Mouse (Mus musculus): ENCODE measurements around the gene Clasp2. TPM values are rescaled to one million over a fixed set of nuclear protein-coding genes. Genes with fewer than 3 reads are reported as not detected.
A peak's percentile ranks its signal among the peaks of the same experiment; 100 is the strongest.
"Not testable (repeated sequence)": the region's sequence is repeated elsewhere in the genome, so short reads cannot be mapped to it uniquely, and the experiment has no call there.

The Clasp2 gene
- polyA plus RNA-seq, 1 experiment from 2014 or later: 26.9 TPM

DNA sequence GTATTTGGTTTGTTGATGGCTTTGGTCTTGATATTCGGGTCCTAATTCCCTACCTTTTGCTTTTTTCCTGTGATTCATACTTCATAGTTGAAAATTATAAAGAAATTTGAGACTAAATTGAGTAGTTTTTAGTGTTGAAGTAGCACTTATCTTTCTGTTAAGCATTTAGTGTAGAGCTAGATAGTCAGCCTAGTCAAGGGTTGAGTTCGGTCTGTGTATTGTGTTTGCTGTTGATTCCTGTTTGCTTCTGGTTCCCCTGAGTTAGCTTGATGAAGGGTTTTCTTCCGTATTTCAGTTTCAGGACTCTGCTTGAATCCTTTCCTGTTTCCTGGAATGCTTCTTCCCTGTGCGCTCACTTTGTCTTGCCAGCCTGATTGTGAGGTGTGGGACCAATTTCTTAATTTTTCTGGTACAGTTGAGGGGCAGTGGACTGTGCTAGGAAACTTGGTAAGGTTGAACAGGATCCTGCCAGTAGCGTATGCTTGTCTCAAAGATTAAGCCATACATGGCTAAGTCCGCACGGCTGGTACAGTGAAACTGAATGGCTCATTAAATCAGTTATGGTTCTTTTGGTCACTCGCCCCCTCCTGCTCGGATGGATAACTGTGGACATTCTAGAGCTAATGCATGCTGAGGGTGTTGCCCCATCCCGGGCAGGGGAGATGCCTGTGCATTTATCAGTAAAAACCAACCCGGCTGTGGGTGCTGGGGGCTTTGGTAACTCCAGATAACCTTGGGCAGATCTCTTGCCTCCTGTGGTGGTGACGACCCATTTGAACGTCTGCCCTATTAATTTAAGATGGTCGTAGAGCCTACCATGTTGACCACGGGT lies 14.8 kb downstream of the Clasp2 start:
- DNase-seq (ENCODE audit: low read depth, low spot score) (no peak), ATAC-seq (no peak)
- in situ Hi-C loops (cut with MboI; ENCODE audit: low pct_unique_long_range_greater_than_20kb): no loop called here
- ChIA-PET POLR2A (no interaction called here), CTCF (interaction anchor here (0.9 to 1.1 kb wide), 4 partner anchors 8 to 51 kb away, joined by 3 read pairs; no protein-coding TSS in a partner anchor)
- no peak for TF ChIP-seq CTCF (IDR thresholded peaks at IDR 0.05)
- no peaks in the 10 kb centered on the region for H3K27me3 ChIP-seq

DNA sequence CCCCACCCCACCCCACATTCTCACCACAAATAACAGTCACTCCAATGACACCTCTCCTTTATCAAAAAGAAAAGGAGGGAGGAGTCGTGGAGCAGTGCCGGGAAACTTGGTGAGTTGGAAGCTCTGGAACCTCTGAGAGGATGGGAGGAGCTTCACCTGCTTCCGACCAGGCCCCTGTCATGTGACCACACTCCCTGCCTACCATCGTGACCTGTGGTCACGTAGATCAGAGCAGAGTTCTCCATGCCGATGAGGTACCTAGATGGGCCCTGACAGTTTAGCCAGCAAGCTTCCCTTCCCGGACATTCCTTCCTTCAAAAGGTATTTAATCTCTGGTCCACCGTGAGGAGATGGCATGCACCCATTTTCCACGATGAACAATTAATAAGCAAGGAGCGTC lies 17.2 kb downstream of the Clasp2 start:
- CTCF ChIA-PET: interaction anchor here (0.9 to 1.0 kb wide), 2 partner anchors 16 to 132 kb away, joined by 3 read pairs; no protein-coding TSS in a partner anchor
- ATAC-seq: no peak
- in situ Hi-C loops (cut with MboI; ENCODE audit: low pct_unique_long_range_greater_than_20kb): no loop called here
- no peak for TF ChIP-seq CTCF (IDR thresholded peaks at IDR 0.05)
- POLR2A ChIA-PET: no interaction called here
- H3K27me3 ChIP-seq: no peaks in the 10 kb centered on the region
- DNase-seq (ENCODE audit: low read depth, low spot score): no peak

DNA sequence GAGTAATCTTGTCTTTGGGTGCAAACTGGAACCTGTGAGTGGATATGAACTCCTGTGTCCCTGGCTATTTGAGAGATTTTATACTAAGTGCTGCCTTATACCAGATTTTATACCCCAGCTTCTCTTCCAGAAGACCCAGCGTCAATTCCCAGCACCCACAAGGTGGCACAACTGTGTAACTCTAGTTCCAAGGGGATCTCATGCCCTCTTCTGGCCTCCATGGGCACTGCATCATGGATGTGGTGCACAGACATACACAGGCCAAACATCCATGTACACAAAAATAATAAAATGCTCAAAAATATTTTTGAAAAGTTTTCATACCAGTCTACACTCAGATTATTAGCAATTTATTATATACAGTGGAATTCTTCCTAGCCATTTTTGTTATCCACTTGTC lies 18.4 kb downstream of the Clasp2 start:
- TF ChIP-seq CTCF (IDR thresholded peaks at IDR 0.05): peak; percentile 52
- H3K27me3 ChIP-seq: no peaks in the 10 kb centered on the region
- ChIA-PET CTCF (interaction anchor here (0.9 kb wide), 1 partner anchor 92 kb away, joined by 3 read pairs; no protein-coding TSS in a partner anchor), POLR2A (no interaction called here)
- ATAC-seq: no peak
- in situ Hi-C loops (cut with MboI; ENCODE audit: low pct_unique_long_range_greater_than_20kb): no loop called here
- no peak for DNase-seq (ENCODE audit: low read depth, low spot score)

DNA sequence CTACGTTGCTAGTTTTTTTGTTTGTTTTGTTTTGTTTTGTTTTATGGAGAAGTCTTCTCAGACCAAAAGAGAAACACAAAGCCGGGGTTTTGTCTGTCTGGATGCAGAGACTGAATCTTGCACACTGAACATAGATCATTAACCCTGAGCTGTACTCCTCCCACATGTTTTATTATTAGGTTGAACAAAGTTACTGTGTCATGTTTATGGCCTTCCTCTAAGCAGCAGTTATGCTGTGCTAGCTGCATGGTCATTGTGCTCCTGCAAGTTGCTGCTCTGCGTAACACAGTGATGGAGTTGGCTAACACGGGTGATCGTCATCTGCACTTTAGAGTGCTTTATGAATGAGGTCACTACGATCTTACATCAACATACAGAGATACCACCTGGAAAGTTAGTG lies 21.1 kb downstream of the Clasp2 start:
- CTCF ChIA-PET: no interaction called here
- POLR2A ChIA-PET: no interaction called here
- ATAC-seq (peak; percentile 17), DNase-seq (ENCODE audit: low read depth, low spot score) (no peak)
- no peaks in the 10 kb centered on the region for H3K27me3 ChIP-seq
- TF ChIP-seq CTCF (IDR thresholded peaks at IDR 0.05): no peak
- in situ Hi-C loops (cut with MboI; ENCODE audit: low pct_unique_long_range_greater_than_20kb): no loop called here

DNA sequence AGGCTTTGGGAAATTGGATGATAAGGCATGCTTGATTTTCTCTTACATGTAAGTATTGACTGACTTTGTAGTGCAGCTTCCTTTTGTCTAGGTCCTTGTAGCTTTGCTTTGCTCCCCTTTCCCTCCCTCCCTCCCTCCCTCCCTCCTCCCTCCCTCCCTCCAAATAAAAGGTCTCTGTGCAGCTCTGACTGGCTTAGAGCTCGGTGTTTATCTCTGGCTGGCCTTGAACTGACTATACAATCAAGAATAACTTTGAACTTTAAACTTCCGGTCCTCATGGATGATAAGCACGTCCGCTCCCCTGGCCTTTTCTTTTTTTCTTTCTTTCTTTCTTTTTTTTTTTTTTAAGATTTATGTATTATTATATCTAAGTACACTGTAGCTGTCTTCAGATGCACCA lies 21.9 kb downstream of the Clasp2 start:
- DNase-seq (ENCODE audit: low read depth, low spot score) (no peak), ATAC-seq (no peak)
- ChIA-PET POLR2A (interaction anchor here (1.6 kb wide), 1 partner anchor 13 kb away, joined by 3 read pairs; no protein-coding TSS in a partner anchor), CTCF (no interaction called here)
- in situ Hi-C loops (cut with MboI; ENCODE audit: low pct_unique_long_range_greater_than_20kb): no loop called here
- TF ChIP-seq CTCF (IDR thresholded peaks at IDR 0.05): no peak
- no peaks in the 10 kb centered on the region for H3K27me3 ChIP-seq

DNA sequence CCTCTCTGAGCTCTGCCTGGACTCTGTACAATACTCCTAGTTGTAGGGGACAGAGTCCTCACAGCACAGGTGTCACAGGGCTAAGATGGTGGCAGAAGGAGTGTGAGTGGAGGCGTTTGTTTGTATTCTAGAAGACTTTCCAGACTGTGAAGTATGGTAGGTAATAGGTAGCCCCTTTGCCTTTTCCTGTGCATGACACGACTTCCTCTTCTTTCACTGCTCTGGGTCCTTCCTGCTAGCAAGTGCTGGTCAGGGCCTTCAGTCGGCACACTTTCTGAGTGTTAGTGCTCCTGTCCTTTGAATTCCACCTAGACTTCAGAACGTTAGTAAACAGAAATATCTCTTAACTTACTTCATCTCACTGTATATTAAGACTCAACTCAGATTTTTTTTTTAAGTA lies 29.4 kb downstream of the Clasp2 start:
- ATAC-seq (no peak), DNase-seq (ENCODE audit: low read depth, low spot score) (no peak)
- in situ Hi-C loops (cut with MboI; ENCODE audit: low pct_unique_long_range_greater_than_20kb): no loop called here
- ChIA-PET CTCF (no interaction called here), POLR2A (no interaction called here)
- no peak for TF ChIP-seq CTCF (IDR thresholded peaks at IDR 0.05)
- no peaks in the 10 kb centered on the region for H3K27me3 ChIP-seq

DNA sequence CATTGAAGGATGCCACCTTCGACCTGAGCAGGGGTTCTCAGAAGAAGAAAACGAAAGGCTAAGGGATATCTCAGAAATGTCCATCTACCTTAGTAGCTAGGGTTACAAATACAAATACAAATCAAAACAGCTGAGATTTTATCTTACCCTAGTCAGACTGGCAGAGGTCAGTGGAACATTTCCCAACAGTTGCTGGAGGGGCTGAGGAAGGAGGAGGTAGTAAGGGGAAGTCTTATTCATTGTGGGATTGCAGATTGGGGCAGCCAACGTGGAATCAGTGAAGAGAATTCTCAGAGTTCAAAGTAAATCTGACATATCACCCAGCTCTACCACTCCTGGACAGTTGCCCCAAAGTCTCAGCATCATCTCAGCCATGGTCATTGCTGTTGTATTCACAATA lies 39.6 kb downstream of the Clasp2 start:
- ATAC-seq (no peak), DNase-seq (ENCODE audit: low read depth, low spot score) (no peak)
- no peaks in the 10 kb centered on the region for H3K27me3 ChIP-seq
- CTCF ChIA-PET: no interaction called here
- POLR2A ChIA-PET: interaction anchor here (0.7 kb wide), 1 partner anchor 76 kb away, joined by 3 read pairs; no protein-coding TSS in a partner anchor
- in situ Hi-C loops (cut with MboI; ENCODE audit: low pct_unique_long_range_greater_than_20kb): no loop called here
- TF ChIP-seq CTCF (IDR thresholded peaks at IDR 0.05): no peak

DNA sequence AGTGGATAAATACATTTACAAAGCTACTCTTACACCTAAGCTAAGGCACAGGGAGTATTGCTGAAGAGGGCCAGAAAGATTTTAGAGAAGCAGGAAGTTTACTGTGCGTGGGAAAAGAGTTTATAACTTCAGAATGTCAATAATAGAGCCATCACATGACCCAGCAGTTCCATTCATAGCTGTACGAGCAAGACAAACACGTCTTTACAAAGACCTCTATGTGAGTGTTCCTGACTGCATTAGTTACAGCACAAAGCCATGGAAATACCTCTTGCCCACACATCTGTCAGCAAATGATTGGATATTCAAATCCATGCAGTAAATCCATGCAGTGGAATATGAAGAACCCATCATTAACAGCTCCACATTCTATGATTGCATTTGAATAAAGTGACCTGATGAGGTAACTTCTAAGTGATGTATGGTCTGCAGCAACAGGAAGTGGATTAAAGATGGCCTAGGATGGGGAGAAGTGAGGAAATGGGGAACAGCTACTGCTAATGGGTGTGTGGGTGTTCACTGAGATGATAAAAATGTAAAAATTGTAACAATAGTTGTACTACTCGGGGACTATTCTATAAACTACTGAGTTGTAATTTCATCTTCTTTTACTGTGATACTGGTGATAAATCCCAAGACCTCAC lies 41.2 kb downstream of the Clasp2 start:
- CTCF ChIA-PET: interaction anchor here (0.7 kb wide), 1 partner anchor 8 kb away, joined by 3 read pairs; no protein-coding TSS in a partner anchor
- POLR2A ChIA-PET: no interaction called here
- ATAC-seq (no peak), DNase-seq (ENCODE audit: low read depth, low spot score) (no peak)
- in situ Hi-C loops (cut with MboI; ENCODE audit: low pct_unique_long_range_greater_than_20kb): no loop called here
- H3K27me3 ChIP-seq: no peaks in the 10 kb centered on the region
- no peak for TF ChIP-seq CTCF (IDR thresholded peaks at IDR 0.05)

DNA sequence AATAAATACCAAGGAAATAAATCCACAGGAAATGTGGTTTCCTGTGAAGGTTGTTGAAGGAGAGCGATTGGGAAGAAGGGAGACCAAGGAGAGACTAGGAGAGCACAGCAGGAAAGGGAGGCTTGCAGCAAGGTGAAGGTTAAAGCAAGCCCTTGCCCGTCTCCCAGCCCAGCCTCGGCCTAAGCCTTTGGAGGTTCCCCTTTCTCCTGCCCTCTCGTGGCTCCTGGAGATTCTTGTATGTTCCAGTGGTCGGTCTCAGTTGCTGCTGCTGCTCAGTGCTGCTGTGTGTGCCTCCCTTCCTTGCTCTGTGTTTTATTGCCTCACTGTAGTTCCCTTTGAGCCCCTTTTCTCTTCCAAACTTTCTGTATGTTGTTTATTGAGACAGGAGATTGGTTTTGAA lies 42.4 kb downstream of the Clasp2 start:
- no peak for TF ChIP-seq CTCF (IDR thresholded peaks at IDR 0.05)
- no peak for DNase-seq (ENCODE audit: low read depth, low spot score)
- CTCF ChIA-PET: no interaction called here
- POLR2A ChIA-PET: interaction anchor here (0.9 kb wide), 1 partner anchor 19 kb away, joined by 5 read pairs; no protein-coding TSS in a partner anchor
- in situ Hi-C loops (cut with MboI; ENCODE audit: low pct_unique_long_range_greater_than_20kb): no loop called here
- H3K27me3 ChIP-seq: no peaks in the 10 kb centered on the region
- ATAC-seq: no peak

DNA sequence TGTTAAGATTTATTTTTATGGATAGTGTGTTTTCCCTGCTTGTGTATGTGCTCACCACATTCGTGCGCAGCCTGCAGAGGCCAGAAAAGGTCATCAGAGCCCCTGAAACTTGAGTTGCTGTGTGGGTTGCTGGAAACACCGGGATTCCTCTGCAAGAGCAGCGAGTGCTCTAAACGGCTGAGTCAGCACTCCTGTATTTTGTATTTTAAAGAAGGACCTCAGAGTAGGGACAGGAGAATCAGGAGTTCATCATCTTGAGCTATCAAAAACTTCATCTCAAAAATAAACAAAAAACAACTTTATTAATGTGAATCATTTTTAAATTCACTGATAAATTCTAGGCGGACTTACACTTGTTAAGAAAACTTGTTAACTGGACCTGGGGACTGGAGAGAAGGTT lies 48.0 kb downstream of the Clasp2 start:
- H3K27me3 ChIP-seq; POLR2A ChIA-PET; in situ Hi-C loops (cut with MboI; ENCODE audit: low pct_unique_long_range_greater_than_20kb); DNase-seq (ENCODE audit: low read depth, low spot score); CTCF ChIA-PET; ATAC-seq: not testable (repeated sequence)
